Mouse (Mus musculus): Measurements from ENCODE around the gene Exoc8.

DNA sequence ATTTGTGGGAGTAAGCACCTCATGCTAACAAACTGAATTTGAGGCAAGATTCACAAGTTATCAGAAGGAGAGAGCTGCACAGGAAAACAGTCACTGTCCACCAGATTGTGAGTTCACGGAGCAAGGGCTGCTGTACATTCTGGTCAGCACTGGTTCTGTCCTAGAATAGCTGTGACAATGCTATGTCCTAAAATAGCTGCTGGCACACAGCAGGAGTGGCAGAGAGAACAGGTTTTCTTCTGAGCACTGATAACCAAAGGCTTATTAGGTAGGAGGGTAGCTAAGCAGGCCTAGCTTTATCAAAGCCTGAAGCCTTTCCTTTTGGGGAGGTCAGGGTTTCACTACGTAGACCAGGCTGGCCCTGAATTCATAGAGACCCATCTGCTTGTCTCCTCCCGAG, 37.3 kb downstream of the Exoc8 start:
- TF ChIP-seq POLR2A (IDR thresholded peaks at IDR 0.05; ENCODE audit: insufficient read depth, low read depth, low read length) (no peak), CTCF (IDR thresholded peaks at IDR 0.05; ENCODE audit: insufficient read depth, low read depth, low read length) (no peak)
